Mouse (Mus musculus) embryonic fibroblast, embryonic 13.5 days (primary cell): ENCODE results near the gene Prdm13.

Source experiments
- CTCF ChIP-seq: IDR thresholded peaks from 2 replicates; pipeline ENCODE4 v1.5.1; 2011; ENCODE audit warnings: mild to moderate bottlenecking, control low read depth, low read length, moderate library complexity, borderline replicate concordance; ENCODE audit not compliant: insufficient read depth
- POLR2A ChIP-seq: IDR thresholded peaks from 2 replicates; pipeline ENCODE4 v1.6.1; 2011; ENCODE audit warnings: low read depth, mild to moderate bottlenecking, control low read depth, low read length, moderate library complexity

DNA sequence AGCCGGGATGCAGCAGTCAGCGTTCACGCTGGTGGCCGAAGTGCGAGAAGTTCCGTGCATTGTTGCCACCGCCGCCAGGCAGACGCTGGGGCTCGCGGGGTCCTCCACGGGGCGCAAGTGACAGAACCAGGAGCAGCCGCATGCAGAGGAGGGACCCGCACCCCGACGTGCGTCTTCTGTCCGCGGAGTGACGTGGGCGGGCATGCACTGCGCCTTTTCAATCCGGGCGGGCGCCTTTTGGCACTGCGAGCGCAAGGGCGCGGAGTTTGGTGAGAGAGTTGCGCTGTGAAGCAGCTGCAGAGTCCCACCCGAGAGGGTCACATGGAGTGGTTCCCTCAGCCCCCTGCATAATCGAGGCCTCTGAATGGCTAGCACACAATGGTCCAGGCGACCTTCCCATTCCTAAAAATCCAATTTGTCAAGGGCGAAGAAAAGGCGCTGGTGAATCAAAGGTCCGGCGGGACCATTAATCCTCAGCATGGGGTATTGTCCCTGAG is at the start of gene Prdm13:
- no peak for TF ChIP-seq POLR2A
- TF ChIP-seq CTCF: no peak
